ENCODE assay signal across 8 mouse cellular contexts in the genomic region with DNA sequence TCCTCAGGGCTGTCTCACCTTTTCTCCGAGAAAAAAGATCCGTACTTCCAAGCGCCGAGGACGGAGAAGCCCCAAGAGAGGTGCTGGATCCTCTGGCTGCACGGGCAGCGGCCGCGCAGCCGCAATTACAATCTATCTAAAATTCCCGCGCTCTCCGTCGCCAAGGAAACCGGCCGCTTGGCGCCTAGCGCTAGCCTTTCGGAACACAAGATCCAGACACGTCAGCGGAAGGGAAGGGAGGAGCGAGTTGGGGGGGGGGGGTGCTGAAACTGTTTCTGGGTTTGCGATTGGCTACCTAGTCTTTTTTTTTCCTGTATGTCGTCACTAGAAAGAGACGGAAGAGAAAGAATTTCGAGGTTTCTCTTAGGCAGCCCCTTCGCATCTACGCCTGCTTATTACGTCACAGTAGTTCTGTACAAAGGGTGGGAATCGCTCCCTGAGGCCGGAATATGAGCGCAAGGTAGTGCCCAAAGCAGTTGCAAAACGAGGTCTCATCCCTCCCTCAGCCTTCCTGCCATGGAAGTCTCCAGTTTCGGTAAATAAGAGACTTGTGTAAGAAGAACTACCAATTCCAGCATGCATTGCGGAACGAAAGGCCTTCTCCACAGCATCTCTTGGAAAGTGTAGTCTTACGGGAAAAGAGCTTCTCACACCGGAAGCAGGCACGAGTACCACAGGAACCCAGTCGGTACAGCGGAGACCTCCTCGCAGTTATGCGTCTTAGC. TPM values are rescaled to one million over a fixed set of nuclear protein-coding genes. Genes with fewer than 3 reads are reported as not detected.
A peak's percentile ranks its signal among the peaks of the same experiment; 100 is the strongest.
DNase-seq lines count a peak whose midpoint lies in the region; ATAC-seq lines count a peak whose summit lies in the region.

Gene Brca1 (minus strand): TSS at position 205 of the 725 bp plus-strand sequence.
Gene Nbr1 (plus strand): TSS at position 399 of the 725 bp plus-strand sequence.

- DNase-seq in adrenal gland, adult (ENCODE audit: inconsistent age in 2 of 2, low spot score in 1 of 2), result peak; percentile 90 to 99
- peak; percentile 100 for DNase-seq in embryo, embryonic 10.5 days (ENCODE audit: low spot score)
- peak; percentile 93 for DNase-seq in gastrocnemius, postnatal 14 days
- DNase-seq in left cerebral cortex, postnatal 10 days (ENCODE audit: extremely low spot score in 1 of 2, low spot score in 2 of 2), result peak; percentile 88 to 93
- peak; percentile 92 for DNase-seq in right cerebral cortex, postnatal 25 days
- DNase-seq in urinary bladder, postnatal 4 days (ENCODE audit: low spot score in 2 of 2), result peak; percentile 92 to 94

- ATAC-seq in inflammation-experienced regulatory T-cells, adult 6 months, result peak; percentile 60
- peak; percentile 77 for ATAC-seq in megakaryocyte-erythroid progenitor cell, adult 5-6 weeks (replicated peaks; ENCODE audit: low FRiP score, low TSS enrichment, poor library complexity, severe bottlenecking)

- intact Hi-C loops in gastrocnemius, postnatal 14 days (cut with DNase I; ENCODE audit: low total_unique reads), result no loop called here
- intact Hi-C loops in left cerebral cortex, postnatal 10 days (cut with DNase I), result loop anchor here (5.0 kb wide), 1 partner anchor 85 kb away; the partner anchor contains the start of gene Vat1

RNA-seq across cellular contexts. Expression of gene Brca1, which starts in this region (rescaled TPM):
- under 1 TPM; 0.89 to 0.92 TPM for total RNA-seq in gastrocnemius, postnatal 14 days (2021)
- polyA plus RNA-seq in inflammation-experienced regulatory T-cells, adult 6 months (2017; shearing (Covaris generic)), result 10 to 100 TPM in 1 of 3 experiments, 1 to 10 TPM in 2; 2.8 to 13.3 (median 3.8) TPM
- 1 to 10 TPM; 1.1 to 1.2 TPM for total RNA-seq in left cerebral cortex, postnatal 10 days (2021)
- 37.5 and 45.4 TPM in 2 replicates for total RNA-seq in megakaryocyte-erythroid progenitor cell, adult 5-6 weeks (2014; fragmentation: Nextera tagmentation)
- 38.5 and 49.6 TPM in 2 replicates for total RNA-seq in megakaryocyte-erythroid progenitor cell, adult 5-6 weeks (2017)

RNA-seq across cellular contexts. Expression of gene Nbr1, which starts in this region (rescaled TPM):
- 10 to 100 TPM; 66.3 to 69.0 TPM for total RNA-seq in gastrocnemius, postnatal 14 days (2021)
- 10 to 100 TPM; 53.2 to 76.6 (median 56.5) TPM for polyA plus RNA-seq in inflammation-experienced regulatory T-cells, adult 6 months (2017; shearing (Covaris generic))
- total RNA-seq in left cerebral cortex, postnatal 10 days (2021), result 100 to 1,000 TPM in 1 of 2 experiments, 10 to 100 TPM in 1; 98.9 to 100 TPM
- total RNA-seq in megakaryocyte-erythroid progenitor cell, adult 5-6 weeks (2014; fragmentation: Nextera tagmentation), result 50.1 and 74.2 TPM in 2 replicates
- total RNA-seq in megakaryocyte-erythroid progenitor cell, adult 5-6 weeks (2017), result 43.3 and 45.3 TPM in 2 replicates

Comparison
In these comparisons a context has a peak if more than half of its experiments do, and no peak if none do; other contexts are left out.
1. Peak in every context shown above with its lines: DNase-seq and ATAC-seq.
2. RNA of gene Brca1 (total RNA-seq): 37.5 to 49.6 TPM in megakaryocyte-erythroid progenitor cell, adult 5-6 weeks; 1.1 to 1.2 TPM in left cerebral cortex, postnatal 10 days and 0.89 to 0.92 TPM in gastrocnemius, postnatal 14 days; every median in the first group is over 10 times any median in the second.